Mouse (Mus musculus): ENCODE measurements around the gene Sf1. TPM values are rescaled to one million over a fixed set of nuclear protein-coding genes. Genes with fewer than 3 reads are reported as not detected.

The Sf1 gene
- polyA plus RNA-seq, 1 experiment, result 355 TPM

DNA sequence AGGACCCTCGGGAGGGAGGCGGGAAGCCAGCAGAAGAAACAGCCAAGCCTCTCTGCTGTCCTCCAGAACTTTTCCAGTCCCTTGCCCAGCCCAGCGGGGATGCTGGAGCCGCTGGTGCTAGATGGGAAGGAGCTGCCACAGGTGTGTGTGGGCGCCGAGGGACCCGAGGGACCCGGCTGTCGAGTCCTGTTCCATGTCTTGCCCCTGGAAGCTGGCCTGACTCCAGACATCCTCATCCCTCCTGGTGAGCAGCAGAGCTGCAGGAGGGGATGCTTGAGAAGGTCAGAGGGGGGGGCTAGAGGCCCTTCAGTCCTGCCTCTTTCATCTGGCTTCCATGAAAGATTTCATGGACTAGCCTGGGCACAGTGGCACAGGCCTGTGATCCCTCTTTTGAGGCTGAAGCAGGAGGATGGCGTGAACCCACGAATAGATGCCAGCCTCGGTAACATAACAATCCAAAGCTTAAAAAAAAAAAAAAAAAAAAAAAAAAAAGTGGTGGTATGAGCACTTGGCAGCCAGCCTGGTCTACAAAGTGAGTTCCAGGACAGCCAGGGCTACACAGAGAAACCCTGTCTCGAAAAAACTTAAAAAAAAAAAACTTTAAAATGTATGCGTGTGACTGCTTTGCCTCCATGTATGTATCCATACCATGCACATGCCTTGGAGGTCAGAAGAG lies 11.9 kb upstream of the Sf1 start:
- H3K27me3 ChIP-seq (ENCODE audit: control insufficient read depth, insufficient read depth, low read length, poor library complexity, severe bottlenecking), result no peaks in the 10 kb centered on the region
- H3K9ac ChIP-seq (ENCODE audit: low read depth, poor library complexity, severe bottlenecking), result no peak overlapping the region
- no peaks in the 10 kb centered on the region for H3K4me1 ChIP-seq (ENCODE audit: control insufficient read depth, insufficient read depth, low read length)
- H3K27ac ChIP-seq (ENCODE audit: insufficient read depth, low read length), result no peak overlapping the region
- no peaks in the 10 kb centered on the region for H3K9me3 ChIP-seq (replicated peaks; ENCODE audit: control insufficient read depth, insufficient read depth, low read length, poor library complexity, severe bottlenecking)
- no peak overlapping the region for H3K4me3 ChIP-seq (ENCODE audit: low read depth, low read length)
- H3K36me3 ChIP-seq (ENCODE audit: control insufficient read depth, insufficient read depth, low read length, poor library complexity, severe bottlenecking), result no peaks in the 10 kb centered on the region
- no peak for TF ChIP-seq CTCF (IDR thresholded peaks at IDR 0.05; ENCODE audit: low read depth, low read length)
- no peak for TF ChIP-seq EP300 (IDR thresholded peaks at IDR 0.05; ENCODE audit: insufficient read depth, low read depth, low read length)
- TF ChIP-seq POLR2A (IDR thresholded peaks at IDR 0.05; ENCODE audit: insufficient read depth, low read length), result no peak

DNA sequence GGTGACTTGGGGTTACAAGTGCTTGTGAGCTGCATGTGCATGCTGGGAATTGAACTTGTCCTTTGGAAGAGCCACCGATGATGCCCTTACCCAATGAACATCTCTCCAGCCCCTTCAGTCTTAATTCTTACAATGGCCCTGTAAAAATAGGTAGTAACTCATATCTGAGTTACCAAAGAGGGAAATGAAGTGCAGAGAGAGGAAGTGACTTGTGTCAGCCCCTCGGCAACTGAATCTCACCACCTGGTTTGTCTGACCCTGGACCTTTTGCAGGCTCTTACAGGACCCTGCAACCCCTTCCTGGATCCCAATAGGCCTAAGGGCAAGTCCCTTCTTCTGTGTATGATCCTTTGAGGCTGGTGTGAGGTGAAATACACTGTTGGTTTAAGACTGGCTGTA lies 11.4 kb upstream of the Sf1 start:
- no peaks in the 10 kb centered on the region for H3K36me3 ChIP-seq (ENCODE audit: control insufficient read depth, insufficient read depth, low read length, poor library complexity, severe bottlenecking)
- H3K4me3 ChIP-seq (ENCODE audit: low read depth, low read length), result no peak overlapping the region
- no peaks in the 10 kb centered on the region for H3K27me3 ChIP-seq (ENCODE audit: control insufficient read depth, insufficient read depth, low read length, poor library complexity, severe bottlenecking)
- H3K9me3 ChIP-seq (replicated peaks; ENCODE audit: control insufficient read depth, insufficient read depth, low read length, poor library complexity, severe bottlenecking), result no peaks in the 10 kb centered on the region
- H3K9ac ChIP-seq (ENCODE audit: low read depth, poor library complexity, severe bottlenecking), result no peak overlapping the region
- TF ChIP-seq EP300 (IDR thresholded peaks at IDR 0.05; ENCODE audit: insufficient read depth, low read depth, low read length) (no peak), POLR2A (IDR thresholded peaks at IDR 0.05; ENCODE audit: insufficient read depth, low read length) (no peak), CTCF (IDR thresholded peaks at IDR 0.05; ENCODE audit: low read depth, low read length) (no peak)
- no peak overlapping the region for H3K27ac ChIP-seq (ENCODE audit: insufficient read depth, low read length)
- H3K4me1 ChIP-seq (ENCODE audit: control insufficient read depth, insufficient read depth, low read length), result no peaks in the 10 kb centered on the region

DNA sequence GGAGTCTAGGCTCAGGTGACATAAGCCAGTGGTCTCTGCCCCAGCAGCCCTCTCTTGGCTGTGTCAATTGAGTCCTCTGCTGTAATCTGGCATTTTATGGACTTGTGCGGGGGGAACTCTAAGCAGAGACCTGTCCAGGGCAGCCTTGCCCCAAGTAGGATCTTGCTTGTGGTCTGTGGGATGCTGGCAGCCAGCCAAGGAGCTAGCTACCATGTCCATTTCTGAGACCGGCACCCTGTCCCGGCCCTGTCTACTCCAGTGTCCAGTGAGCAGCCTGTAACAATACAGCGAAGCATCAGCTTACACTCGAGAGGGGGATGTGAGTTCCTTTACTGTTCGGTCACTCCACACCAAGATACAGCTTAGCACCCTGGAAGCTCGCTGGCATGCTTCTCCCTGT lies 9.5 kb upstream of the Sf1 start:
- Histone ChIP-seq H3K4me1 (ENCODE audit: control insufficient read depth, insufficient read depth, low read length) (no peaks in the 10 kb centered on the region), H3K9me3 (replicated peaks; ENCODE audit: control insufficient read depth, insufficient read depth, low read length, poor library complexity, severe bottlenecking) (no peaks in the 10 kb centered on the region), H3K27me3 (ENCODE audit: control insufficient read depth, insufficient read depth, low read length, poor library complexity, severe bottlenecking) (no peaks in the 10 kb centered on the region), H3K4me3 (ENCODE audit: low read depth, low read length) (no peak overlapping the region), H3K36me3 (ENCODE audit: control insufficient read depth, insufficient read depth, low read length, poor library complexity, severe bottlenecking) (no peaks in the 10 kb centered on the region), H3K27ac (ENCODE audit: insufficient read depth, low read length) (no peak overlapping the region), H3K9ac (ENCODE audit: low read depth, poor library complexity, severe bottlenecking) (no peak overlapping the region)
- TF ChIP-seq POLR2A (IDR thresholded peaks at IDR 0.05; ENCODE audit: insufficient read depth, low read length) (no peak), EP300 (IDR thresholded peaks at IDR 0.05; ENCODE audit: insufficient read depth, low read depth, low read length) (no peak), CTCF (IDR thresholded peaks at IDR 0.05; ENCODE audit: low read depth, low read length) (no peak)

DNA sequence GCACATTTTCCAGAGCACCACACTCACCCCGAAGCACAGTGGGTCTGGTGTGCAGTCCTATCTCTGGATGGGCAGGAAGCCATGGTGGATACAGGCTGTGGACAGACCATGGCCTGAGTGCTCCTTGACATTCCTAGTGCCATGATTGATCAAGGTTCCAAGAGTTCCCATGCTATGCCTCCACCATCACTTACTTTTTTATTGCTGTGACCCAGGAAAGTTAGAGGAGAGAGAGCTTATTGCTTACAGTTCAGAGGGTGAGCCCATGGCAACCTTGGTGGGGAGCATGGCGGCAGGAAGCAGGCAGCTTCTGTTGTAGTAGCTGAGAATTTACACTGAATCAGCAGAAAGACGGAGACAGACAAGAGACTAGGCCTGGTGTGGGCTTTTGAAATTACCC lies 2.2 kb upstream of the Sf1 start:
- H3K9ac ChIP-seq (ENCODE audit: low read depth, poor library complexity, severe bottlenecking), result no peak overlapping the region
- H3K27ac ChIP-seq (ENCODE audit: insufficient read depth, low read length), result no peak overlapping the region
- no peak overlapping the region for H3K4me3 ChIP-seq (ENCODE audit: low read depth, low read length)
- no peaks in the 10 kb centered on the region for H3K27me3 ChIP-seq (ENCODE audit: control insufficient read depth, insufficient read depth, low read length, poor library complexity, severe bottlenecking)
- TF ChIP-seq EP300 (IDR thresholded peaks at IDR 0.05; ENCODE audit: insufficient read depth, low read depth, low read length) (no peak), POLR2A (IDR thresholded peaks at IDR 0.05; ENCODE audit: insufficient read depth, low read length) (no peak), CTCF (IDR thresholded peaks at IDR 0.05; ENCODE audit: low read depth, low read length) (no peak)
- no peaks in the 10 kb centered on the region for H3K4me1 ChIP-seq (ENCODE audit: control insufficient read depth, insufficient read depth, low read length)
- H3K36me3 ChIP-seq (ENCODE audit: control insufficient read depth, insufficient read depth, low read length, poor library complexity, severe bottlenecking), result peaks cover 18% of the 10 kb centered on the region
- no peaks in the 10 kb centered on the region for H3K9me3 ChIP-seq (replicated peaks; ENCODE audit: control insufficient read depth, insufficient read depth, low read length, poor library complexity, severe bottlenecking)

DNA sequence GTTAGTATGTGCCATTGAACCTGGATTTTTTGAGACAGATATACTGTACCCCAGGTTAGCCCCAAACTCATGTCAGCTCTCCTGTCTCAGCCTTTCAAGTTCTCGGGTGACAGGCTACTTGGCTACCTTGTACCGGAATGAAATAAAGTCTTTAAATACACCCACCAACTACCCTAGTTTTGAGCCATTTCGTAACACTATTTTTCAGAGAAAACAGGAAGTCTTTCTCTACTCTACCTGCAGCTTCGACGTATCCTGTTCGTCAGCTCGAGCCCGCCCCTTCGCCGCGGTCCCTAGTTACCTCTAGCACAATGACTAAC lies 439 bp upstream of the Sf1 start:
- no peaks in the 10 kb centered on the region for H3K4me1 ChIP-seq (ENCODE audit: control insufficient read depth, insufficient read depth, low read length)
- H3K36me3 ChIP-seq (ENCODE audit: control insufficient read depth, insufficient read depth, low read length, poor library complexity, severe bottlenecking), result peaks cover 34% of the 10 kb centered on the region
- H3K4me3 ChIP-seq (ENCODE audit: low read depth, low read length), result peak overlapping the region; percentile 53
- H3K9me3 ChIP-seq (replicated peaks; ENCODE audit: control insufficient read depth, insufficient read depth, low read length, poor library complexity, severe bottlenecking), result no peaks in the 10 kb centered on the region
- TF ChIP-seq CTCF (IDR thresholded peaks at IDR 0.05; ENCODE audit: low read depth, low read length) (no peak), POLR2A (IDR thresholded peaks at IDR 0.05; ENCODE audit: insufficient read depth, low read length) (no peak), EP300 (IDR thresholded peaks at IDR 0.05; ENCODE audit: insufficient read depth, low read depth, low read length) (no peak)
- H3K9ac ChIP-seq (ENCODE audit: low read depth, poor library complexity, severe bottlenecking), result peak overlapping the region; percentile 36
- no peaks in the 10 kb centered on the region for H3K27me3 ChIP-seq (ENCODE audit: control insufficient read depth, insufficient read depth, low read length, poor library complexity, severe bottlenecking)
- peak overlapping the region; percentile 14; the same call in 1 of the 2 replicates for H3K27ac ChIP-seq (ENCODE audit: insufficient read depth, low read length)

DNA sequence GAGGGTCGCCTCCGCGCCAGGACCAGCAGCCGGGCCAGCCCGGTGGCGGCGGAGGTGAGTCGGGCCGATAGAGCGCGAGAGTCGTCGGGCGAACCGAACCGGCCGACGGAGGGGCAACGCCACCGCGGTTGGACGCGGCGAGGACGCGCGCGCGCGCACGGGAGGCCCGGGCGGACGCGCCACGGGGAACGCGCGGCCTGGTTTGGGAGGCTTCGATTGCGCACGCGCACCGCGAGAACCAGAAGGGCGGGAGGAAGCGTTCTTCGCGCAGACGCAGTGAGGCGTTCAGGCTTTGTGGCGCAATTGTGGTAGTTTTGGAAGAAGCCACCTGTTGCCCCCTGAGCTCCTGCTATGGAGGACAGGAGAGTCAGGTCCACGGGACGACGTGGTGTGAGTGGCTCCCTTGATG lies 831 bp downstream of the Sf1 start:
- peak overlapping the region; percentile 95 for H3K9ac ChIP-seq (ENCODE audit: low read depth, poor library complexity, severe bottlenecking)
- TF ChIP-seq POLR2A (IDR thresholded peaks at IDR 0.05; ENCODE audit: insufficient read depth, low read length) (peak; percentile 41), EP300 (IDR thresholded peaks at IDR 0.05; ENCODE audit: insufficient read depth, low read depth, low read length) (no peak)
- no peaks in the 10 kb centered on the region for H3K27me3 ChIP-seq (ENCODE audit: control insufficient read depth, insufficient read depth, low read length, poor library complexity, severe bottlenecking)
- H3K9me3 ChIP-seq (replicated peaks; ENCODE audit: control insufficient read depth, insufficient read depth, low read length, poor library complexity, severe bottlenecking), result no peaks in the 10 kb centered on the region
- H3K36me3 ChIP-seq (ENCODE audit: control insufficient read depth, insufficient read depth, low read length, poor library complexity, severe bottlenecking), result peaks cover 45% of the 10 kb centered on the region
- no peaks in the 10 kb centered on the region for H3K4me1 ChIP-seq (ENCODE audit: control insufficient read depth, insufficient read depth, low read length)
- H3K4me3 ChIP-seq (ENCODE audit: low read depth, low read length), result peak overlapping the region; percentile 82
- H3K27ac ChIP-seq (ENCODE audit: insufficient read depth, low read length), result peak overlapping the region; percentile 78
